Mouse (Mus musculus): ENCODE results near the gene Wfdc3. TPM values are rescaled to one million over a fixed set of nuclear protein-coding genes. Genes with fewer than 3 reads are reported as not detected.
A peak's percentile ranks its signal among the peaks of the same experiment; 100 is the strongest.

The Wfdc3 gene
- polyA plus RNA-seq, 1 experiment = 11.1 TPM

DNA sequence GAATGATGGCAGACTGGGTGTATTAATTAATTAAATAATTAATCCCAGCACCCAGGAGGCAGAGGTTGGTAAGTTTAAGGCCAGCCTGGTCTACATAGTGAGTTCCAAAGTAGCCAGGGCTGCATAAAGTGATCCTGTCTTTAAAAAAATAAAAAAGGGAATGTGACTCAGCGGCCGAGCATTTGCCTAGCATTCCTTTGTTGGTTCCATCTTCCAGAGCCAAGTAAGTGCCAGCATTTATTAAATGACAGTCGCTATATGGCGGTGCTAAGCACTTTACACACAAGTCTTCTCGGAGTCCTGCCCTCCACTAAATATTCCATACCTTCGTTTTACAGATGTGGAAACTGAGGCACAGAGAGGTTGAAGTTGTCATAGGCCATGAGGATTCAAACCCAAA is 30.4 kb upstream of the Wfdc3 start:
- DNase-seq (ENCODE audit: low read depth) = no peak

DNA sequence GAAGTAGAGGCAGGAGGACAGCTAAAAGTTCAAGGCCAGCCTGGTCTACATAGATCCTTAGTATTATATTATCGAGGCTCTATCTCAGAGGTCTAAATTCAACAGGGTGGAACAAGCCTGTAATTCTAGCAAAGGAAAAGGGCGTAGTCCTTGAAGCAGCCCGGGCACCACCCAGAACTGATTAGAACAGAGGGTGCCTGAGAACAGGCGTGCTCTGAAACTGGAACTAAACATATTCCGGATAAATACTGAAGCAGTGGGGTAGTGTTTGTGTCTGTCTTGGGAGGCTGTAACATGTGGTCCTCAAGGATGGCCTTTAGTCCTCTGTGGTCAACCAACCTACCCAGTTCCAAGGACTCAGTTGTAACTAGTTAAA is 28.2 kb upstream of the Wfdc3 start:
- no peak for DNase-seq (ENCODE audit: low read depth)

DNA sequence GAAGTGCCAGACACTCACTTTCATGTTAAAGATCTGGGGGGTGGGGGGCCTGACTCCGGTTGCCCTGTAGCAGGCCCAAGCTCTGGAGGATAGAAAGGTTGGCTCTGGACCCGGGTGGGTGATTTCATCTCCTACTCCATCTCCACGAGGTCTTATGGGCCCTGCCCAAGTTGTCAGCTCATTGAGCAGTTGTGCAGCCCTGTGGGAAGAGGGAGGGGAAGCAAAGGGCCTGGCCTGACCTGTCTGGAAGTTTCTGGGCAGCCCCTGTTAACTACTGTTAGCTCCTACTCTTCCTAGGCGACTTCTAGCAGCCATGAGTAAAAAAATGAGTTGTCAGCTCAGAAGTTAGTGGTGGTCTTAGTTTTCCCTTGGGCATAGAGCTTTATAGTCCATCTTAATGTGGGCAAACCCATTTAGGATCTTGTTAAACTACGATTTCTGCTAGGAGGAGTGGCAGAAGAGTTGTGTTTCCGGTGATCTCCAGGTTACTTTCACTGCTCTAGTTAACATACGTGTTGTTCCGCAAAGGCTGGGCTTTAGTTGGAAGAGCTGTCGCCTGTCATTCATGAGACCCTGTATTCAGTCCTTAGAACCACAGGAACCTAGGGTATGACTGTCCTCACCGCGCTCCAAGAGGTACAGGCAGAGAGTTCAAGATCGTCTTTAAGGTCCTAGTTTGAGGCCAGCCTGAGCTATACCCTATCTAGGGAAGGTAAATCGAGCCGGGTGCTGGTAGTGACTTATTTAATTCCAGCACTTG is 27.7 kb upstream of the Wfdc3 start:
- DNase-seq (ENCODE audit: low read depth) = no peak

DNA sequence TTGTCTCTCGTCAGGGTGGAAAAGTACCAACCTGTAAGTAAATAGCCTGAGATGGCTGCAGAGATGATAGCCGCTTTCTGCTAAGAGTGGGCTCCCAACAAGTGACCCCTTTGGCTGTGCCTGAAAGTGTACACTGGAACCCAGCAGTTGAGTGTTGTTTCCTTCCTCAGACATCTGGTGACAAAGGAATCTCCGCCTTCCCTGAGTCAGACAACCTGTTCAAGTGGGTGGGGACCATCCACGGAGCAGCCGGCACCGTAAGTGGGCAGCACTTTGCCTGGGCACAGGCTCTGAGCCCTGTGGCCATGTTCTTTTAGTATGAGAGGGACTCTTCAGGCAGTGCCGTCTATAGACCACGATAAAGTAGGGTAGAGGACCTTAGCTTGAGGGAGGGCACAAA is 25.4 kb upstream of the Wfdc3 start:
- DNase-seq (ENCODE audit: low read depth) = no peak

DNA sequence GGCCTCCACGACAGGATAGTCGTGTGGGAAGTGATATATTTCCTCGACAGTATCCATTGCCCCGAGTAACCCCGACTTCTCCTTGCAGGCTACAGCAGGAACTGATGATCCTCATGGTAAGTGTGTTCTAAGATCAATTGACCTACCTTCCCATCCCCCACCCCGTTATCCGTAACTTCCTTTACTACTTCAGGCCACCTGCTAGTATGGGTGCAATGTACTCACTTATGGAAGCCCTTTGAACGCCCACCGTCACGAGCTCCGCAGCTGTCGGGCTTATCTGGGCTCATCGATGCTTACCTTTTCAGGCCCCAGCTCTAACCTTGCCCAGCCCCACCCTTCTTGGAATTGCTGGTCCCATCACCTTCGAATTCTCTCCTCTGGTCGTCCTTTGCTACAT is 24.5 kb upstream of the Wfdc3 start:
- no peak for DNase-seq (ENCODE audit: low read depth)

DNA sequence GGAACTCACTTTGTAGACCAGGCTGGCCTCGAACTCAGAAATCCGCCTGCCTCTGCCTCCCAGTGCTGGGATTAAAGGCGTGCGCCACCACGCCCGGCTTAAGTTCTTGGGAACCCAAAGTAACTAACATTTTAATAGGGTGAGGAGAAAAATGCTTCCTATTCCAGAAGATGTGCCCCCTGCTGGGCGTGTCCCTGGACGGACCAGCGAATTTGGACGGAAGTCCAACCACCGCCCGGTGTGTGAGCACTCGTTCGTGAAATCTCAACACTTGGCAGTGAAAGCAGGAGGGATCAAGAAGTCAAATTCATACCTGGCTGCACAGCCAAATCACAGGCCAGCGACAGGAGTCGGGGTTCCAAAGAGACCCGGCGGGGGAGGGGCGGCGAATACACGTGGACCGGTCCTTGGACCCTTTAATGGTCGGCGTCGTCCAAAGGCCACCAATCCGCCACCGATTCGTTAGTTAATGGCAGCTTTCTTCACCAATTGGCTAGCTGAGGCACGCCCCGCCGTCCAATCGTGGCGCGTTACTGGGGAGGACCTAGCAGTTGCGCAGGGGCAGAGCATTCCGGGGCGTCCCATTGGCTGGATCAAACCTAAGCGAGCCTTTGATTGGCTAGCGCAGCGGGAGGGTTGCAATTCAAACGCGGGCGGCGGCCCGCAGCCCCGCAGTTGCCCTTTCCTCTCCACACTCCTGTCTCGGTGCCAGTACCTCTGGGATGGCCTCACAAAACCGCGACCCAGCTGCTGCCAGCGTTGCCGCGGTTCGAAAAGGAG is 23.7 kb upstream of the Wfdc3 start, which contains the start of gene Ube2c:
Gene Ube2c (plus strand): TSS at position 641 of the 780 bp plus-strand sequence.
- DNase-seq (ENCODE audit: low read depth) = peak; percentile 82

DNA sequence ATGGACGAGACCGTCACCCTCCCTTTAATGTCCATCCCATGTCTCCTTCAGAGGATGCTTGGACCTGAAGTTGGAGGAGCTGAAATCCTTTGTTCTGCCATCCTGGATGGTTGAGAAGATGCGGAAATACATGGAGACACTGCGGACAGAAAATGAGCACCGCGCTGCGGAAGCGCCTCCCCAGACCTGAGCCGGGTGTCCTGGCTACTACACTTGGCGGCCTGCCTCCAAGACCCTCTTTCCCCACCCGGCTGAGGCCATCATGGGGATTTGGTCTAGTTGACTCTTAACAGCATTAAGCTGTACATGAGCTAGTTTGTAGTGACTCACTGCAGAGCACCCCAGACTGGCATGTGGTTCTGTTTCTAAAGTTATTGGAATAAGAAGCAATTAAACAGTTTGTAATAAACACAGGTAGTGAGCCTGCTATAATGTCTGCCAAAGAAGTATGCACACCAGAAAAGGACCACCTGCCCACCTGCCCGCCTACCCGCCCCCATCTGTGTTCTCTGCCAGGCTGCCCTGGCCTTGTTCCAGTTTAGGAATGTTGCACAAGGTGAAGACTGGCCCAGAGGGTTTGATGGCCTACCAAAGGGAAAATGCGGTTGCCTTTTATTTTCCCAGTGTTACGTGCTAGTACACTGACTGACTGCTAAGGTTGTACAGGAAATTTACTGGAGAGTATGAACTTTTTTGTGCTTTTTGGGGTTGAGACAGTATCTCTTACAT is 22.2 kb upstream of the Wfdc3 start:
- DNase-seq (ENCODE audit: low read depth) = no peak

DNA sequence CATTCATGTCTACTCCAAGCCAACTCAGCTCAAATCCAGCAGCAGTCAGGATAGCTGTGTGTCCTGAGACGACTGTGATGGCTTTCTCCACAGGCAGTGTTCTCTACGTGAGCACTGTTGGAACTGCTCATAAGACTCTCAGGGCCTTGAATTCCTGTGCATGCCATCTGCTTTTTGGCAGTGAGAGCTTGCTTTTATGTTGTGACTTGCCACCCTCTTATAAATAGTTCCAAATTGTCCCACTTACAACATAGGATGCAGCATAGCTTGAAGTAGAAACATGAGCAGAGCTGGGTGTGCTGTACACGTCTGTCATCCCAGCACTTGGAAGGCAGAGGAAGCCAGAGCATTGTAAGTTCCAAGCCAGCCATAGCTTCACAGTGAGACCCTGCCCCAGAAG is 20.1 kb upstream of the Wfdc3 start:
- DNase-seq (ENCODE audit: low read depth) = no peak

DNA sequence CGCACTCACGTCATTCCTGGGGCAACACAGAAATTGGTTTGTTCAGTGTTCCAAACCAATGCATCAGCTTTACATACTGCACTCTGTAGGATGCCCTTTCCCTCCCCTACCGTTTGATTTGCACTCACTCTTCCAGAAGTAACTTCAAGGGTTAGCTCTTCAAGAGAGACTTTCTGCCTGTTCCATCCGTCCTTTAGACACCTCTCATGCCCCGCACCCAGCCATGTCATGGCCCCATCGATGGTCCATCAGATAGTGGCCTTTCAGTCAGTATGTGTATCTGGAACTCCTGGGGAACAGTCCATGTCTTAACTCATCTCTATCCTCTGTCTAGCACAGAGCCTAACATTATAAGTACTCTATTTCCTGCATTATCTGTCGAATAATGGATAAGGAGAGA is 16.9 kb upstream of the Wfdc3 start:
- no peak for DNase-seq (ENCODE audit: low read depth)

DNA sequence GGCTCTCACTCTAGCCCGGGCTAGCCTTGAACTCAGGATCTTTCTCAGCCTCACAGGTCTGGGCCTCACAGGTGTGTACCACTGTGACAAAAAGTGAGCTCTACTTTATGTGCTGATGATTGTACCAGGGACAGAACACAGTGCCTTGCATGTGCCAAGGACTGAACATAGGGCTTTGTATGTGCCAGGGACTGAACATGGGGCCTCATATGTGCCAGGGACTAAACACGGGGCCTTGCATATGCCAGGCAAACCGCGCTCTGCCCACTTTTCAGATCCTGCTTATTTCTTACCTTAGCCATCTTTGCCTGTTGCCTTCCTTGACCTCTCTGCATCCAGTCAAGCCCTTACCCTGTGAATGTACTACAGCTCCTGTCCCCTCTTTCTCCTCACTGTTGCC is 16.2 kb upstream of the Wfdc3 start:
- DNase-seq (ENCODE audit: low read depth) = no peak

DNA sequence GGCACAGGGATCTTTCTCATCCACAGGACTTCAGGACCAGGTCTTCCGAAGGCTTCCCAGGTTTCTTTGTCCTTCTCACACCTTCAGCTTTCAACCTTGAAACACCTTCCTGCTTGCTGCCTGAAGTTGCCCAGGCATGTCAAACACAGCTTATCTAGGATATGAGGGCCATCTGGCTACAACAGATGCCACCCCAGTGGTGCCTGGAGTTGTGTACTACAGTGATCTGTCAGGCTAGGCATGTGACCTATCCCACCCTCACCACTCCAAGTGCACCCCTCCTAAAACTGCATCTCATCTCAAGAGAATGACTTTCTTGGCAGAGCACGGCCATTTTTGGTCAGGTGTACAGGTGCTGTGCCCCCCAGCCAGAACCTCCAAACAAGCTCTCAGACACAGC is 15.8 kb upstream of the Wfdc3 start:
- DNase-seq (ENCODE audit: low read depth) = no peak

DNA sequence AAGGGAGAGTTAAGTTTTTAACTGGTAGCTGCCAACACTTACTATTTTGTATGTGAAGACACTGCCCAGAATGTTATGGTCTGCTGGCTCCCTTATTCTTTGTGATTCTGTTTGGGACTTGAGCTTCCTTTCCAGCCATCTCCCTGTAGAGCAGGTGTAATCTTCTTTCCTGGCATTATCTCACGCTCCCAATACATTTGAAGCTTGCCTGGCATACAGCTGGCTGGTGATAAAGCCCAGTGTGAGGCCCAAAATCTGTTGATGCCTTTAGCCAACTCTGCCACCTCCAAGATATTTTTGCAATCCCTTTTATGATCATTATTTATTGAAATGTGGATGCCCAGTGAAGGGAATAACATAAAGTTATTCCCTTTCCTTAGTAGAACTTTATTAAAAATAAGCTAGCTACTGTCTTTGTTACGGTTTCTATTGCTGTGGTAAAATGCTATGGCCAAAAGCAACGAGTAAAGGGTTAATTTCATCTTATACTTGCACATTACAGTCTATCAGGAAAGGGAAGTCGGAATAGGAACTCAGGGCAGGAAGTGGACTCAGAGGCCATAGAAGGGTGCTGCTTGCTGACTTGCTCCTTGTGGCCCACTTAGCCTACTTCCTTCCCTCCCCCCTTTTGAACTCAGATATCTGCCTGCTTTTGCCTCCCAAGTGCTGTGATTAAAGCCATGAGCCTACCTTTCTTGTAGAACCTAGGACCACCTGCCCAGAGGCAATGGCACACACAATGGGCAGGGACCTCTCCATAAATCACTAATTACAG is 14.5 kb upstream of the Wfdc3 start:
- DNase-seq (ENCODE audit: low read depth) = no peak

DNA sequence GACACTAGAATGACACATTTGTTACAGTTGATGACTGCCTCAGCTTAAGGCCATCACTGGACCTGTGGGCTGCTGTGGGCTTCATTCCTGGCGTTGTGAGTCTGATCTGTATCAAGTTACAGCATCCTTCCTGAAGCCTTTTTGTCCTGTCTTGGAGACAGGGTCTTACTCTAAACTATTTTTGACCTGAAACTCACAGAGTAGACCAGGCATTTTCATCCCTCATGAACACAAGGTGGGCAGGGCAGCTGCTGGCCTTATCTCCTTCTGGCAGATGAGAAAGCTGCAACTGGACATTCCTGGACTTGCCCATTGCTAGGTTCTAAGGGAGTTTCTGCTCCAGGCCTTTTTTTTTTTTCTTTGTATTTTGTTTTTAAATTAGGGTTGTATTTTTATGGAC is 13.0 kb upstream of the Wfdc3 start:
- DNase-seq (ENCODE audit: low read depth) = no peak

DNA sequence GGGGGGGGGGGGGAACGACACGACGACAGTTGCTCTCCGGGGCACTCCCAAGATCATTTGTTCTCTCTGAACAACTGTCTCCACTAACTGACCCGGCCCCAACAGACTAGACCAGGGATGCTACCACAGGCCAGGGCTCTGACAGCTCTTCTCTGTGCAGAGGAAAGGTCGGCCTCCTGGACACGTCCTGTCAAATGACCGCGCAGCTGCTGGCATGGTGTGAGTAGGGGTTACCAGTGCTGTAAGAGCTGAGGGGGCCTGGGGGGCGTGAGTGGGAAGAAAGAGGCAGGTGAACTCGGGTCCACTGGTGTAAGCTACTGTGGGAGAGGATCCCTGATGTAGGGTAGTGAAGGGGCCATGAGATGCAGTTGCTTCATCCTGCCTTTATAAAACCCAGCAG is 12.1 kb upstream of the Wfdc3 start:
- no peak for DNase-seq (ENCODE audit: low read depth)

DNA sequence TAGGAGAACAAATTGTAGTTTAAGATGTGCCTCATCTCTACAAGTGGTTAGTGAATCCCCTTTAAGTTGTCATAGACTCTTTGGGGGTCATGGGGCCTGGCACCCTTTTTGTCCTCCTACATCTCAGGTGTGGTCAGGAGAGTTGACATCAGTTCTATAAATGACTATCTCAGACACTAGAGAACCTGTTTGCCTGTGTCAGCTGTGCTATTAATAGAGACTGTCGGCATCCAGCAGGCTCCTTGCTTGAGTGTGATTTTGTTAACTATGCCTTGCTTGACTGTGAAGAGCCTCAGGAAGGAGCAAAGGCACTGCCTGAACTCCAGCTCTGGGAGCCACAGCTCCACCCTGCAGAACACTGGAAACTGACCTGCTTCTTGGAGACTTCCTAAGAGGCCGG is 9.1 kb upstream of the Wfdc3 start:
- no peak for DNase-seq (ENCODE audit: low read depth)

DNA sequence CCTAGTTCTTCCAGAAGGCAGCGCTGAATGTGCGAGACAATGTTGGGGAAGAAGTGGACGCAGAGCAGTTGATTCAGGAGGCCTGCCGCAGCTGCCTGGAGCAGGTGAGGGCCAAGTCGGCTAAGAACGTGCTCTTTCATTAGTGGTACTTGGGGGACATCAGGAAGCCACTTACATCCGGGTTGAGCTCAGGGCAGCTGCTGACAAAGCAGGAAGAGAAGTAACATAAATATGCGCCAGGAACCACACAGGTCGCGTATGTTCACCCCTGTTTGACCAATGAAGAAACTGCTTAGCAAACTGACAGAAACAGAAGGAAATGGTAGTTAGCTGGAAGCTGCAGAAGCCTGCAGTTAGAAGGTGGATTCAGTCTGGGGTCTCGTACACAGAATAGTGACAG is 8.4 kb upstream of the Wfdc3 start:
- DNase-seq (ENCODE audit: low read depth) = no peak

DNA sequence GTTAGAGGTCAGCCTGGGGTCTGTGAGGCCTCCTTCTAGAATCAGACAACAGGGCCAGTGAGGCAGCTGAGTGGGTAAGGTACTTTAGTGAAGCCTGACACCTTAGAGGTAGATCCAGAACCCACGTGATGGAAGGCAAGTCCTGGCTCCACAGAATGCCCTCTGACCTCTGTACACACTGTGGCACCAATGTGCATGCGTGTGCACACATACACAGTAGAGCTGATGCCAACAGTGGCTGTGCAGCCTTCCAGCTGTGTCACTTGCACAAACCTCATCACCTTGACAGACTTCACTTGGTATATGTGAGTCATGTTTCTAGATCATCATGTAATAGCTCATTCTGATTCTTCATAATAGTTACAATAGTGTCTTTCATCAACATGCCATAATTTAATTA is 6.7 kb upstream of the Wfdc3 start:
- DNase-seq (ENCODE audit: low read depth) = no peak

DNA sequence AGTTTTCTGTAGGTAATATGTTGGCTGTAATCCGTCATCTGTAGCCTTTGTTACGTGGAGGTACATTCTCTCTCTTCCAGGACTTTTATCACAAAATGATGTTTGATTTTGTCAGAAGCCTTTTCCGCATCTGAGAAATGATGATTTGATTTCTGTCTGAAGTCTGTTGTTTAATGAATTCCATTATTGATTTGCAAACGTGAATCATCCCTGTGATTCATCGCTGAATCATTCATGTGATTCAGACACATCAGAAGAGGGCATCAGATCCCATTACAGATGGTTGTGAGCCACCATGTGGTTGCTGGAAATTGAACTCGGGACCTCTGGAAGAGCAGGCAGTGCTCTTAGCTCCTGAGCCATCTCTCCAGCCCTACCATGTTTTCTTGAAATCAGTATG is 3.3 kb upstream of the Wfdc3 start:
- DNase-seq (ENCODE audit: low read depth) = no peak

DNA sequence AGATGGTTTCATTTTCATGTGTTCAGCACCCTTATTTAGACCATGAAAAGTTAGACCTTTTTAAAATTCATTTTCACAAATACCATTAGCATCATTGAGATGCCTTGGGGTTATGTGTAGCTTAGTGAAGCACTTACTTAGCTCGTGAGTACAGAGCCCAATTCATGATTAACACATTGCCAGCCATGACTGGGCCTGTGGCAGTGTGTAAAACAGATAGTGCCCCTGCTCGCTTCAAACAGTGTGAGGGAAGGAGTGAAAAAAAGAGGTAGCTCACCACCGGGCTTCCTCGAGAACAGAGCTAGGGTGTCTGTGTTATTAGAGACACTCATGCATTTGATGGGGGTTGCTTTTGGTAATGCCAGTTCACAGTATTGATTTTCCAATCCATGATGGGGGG is 2.5 kb upstream of the Wfdc3 start:
- no peak for DNase-seq (ENCODE audit: low read depth)

DNA sequence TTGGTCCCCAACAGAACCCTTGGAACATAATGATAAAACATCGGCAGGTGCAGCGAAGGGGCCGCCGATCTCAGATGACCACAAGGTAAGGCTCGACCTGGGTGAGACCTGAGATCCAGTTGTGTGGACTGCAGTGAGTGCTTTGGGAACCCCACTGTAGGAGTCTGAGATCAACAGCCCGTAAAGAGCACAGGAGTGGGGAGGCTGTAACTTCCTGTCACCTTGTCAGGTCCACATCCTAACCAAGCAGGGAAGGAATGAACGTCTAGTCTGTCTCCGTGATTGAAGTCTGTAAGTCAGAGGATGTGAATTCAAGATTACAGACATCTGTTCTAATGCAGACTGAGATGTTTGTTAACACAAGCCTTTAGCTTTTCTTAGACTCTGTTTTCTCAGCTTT is 962 bp upstream of the Wfdc3 start:
- no peak for DNase-seq (ENCODE audit: low read depth)

DNA sequence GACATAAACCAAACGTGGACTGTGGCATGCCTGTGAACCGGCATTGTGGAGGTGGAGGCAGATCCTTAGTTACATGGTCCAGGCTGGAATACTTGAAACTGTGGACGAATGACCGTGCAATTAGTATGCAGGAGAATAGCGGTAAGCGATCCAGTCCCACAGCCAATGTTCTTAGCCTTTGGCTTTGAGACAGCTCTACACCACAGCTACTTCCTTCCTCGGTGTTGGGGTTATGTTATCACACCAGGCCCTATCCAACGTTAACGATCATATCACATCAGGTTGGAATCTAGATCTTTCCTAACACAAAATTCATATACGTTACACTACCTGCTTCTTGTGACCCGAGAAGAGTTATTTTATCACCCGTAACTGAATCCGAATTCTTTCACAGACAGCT is 744 bp downstream of the Wfdc3 start:
- no peak for DNase-seq (ENCODE audit: low read depth)

DNA sequence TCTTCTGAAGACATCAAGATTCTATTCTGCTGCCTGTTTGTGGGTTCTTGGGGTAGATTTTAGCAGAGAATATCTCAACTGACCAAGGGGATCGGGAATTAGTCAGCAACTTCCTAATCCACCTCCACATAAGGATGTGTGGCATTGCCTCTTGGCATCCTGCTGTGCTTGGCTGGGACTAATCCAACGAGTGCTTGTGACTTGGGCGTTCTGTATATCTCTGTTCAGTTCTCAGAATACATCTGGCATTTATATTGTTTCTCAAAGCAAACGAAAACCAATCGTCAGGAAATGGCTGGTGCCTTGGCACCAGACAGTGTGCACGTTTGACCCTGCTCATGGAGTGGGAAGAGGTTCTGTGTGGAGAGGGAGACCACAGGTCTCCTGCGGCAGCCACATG is 5.9 kb downstream of the Wfdc3 start:
- DNase-seq (ENCODE audit: low read depth) = no peak

All from gonadal fat pad, adult 2 months (tissue).